Mouse (Mus musculus) gastrocnemius, adult 18-20 months (tissue): ENCODE data around the gene Isg20. TPM values are rescaled to one million over a fixed set of nuclear protein-coding genes. Genes with fewer than 3 reads are reported as not detected.

ENCODE experiments used
- DNase-seq: peaks from one replicate; pipeline ENCODE4 v3.0.0; 2021; ENCODE audit warnings: low spot score
- microRNA-seq: library from miRNA; unstranded; fragments of <30 nt; microRNA quantifications from one replicate; pipeline ENCODE4 v1.2.0, GENCODE M21; 2021
- total RNA-seq, 2 experiments: library from RNA; stranded (reverse); gene quantifications; 2 replicates each; pipeline ENCODE4 v1.2.3; 2021

Isg20 gene
- total RNA-seq, 2 experiments from 2014 or later: 1.3 to 1.9 TPM

DNA sequence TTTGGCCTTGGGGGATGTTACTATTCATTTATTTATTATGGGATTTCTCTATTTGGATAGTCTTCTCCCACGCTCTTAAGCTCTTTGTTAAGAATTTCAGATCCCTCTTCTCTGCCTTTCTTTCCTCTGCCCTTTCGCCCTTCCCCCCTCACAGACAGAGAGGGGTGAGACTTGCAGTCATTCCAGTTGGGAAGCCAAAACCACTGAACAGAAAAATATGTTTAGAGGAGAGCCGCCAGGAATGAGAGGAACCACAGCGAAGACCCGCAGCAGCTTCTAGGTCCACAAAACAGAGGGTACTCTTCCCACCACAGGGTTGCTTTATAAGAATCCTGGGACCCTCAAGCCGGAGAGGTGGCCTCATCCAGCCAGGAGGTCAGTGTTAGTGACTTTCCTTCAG lies 41.4 kb downstream of the Isg20 start:
- DNase-seq: no peak

DNA sequence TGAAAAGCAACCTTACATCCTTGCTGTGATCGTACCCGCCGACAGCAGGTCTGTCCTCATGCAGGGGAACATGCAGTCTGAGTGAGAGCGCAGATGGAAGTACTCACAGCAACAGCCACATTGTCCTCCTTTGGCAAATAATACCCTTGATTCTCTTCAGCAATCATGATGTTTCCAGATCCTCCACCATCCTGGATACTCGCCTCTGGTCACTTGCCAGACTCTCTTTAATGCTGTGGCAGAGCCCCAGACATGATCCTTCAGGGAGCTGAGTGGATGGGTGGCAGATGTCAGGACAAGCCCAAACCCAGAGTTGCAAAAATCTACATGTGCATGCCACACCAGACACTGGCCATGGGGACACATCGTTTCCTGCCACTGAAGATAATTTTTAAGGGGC lies 41.9 kb downstream of the Isg20 start:
- DNase-seq: no peak

DNA sequence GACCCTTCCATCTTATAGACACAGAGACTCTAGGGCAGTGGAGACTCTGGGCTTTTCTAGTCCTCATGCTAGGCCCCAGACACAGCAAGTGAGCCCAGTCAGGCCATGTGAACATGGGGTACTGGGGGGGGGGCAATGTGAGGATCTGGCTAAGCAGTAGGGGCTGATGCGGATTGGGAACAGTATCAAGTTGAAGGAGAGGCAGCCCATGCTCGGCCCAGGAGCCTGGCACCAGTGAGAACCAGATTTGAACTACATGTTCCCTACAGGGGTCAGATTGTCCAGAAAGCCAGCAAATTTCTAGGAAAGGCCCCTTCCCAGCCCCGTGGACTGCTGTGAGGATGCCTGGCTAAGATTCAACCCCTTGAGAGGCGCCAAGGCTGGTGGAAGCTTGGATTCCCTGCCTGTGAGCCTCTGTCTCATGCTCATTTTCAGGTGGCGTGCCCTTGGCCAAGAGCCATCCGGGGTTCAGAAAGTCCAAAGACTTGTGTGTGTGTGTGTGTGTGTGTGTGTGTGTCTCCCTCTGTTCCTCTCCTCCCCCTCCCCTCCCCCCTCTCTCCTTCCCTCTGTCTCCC lies 45.4 kb downstream of the Isg20 start:
- no peak for DNase-seq

DNA sequence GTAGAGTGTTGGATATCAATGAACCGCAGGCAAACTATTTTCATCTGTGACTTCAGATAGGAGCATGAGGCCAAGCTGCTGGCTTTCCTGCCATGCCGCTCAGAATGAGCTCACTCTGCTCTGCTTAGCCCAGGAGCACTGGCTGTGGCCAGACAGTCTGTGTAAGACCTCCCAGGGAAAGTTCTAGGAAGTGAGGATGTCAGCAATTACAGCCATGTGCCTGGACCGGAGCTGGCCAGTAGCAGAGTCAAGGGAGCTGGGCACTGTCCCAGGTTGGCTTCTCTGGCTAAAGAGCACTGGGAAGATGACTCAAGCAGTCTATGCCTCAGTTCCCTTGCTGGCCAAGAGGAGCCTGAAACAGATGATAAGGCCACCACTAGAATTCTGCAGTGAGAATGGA lies 50.7 kb downstream of the Isg20 start:
- no peak for DNase-seq

Small RNA genes lying within 50 kb of the gene (microRNA-seq; reads per million reads assigned to microRNA genes)
- not detected for gene Mir7-2

Other genes starting within 250 kb of the Isg20 start
- 1 to 10 TPM in 1 of 2 experiments, under 1 TPM in 1; 1.00 to 1.2 TPM for gene Ntrk3, start 175.4 kb upstream of the Isg20 start, total RNA-seq
- gene Mrps11, start 130.3 kb upstream of the Isg20 start, total RNA-seq: 10 to 100 TPM; 29.8 to 30.5 TPM
- 10 to 100 TPM; 28.2 to 31.5 TPM for gene Mrpl46, start 129.9 kb upstream of the Isg20 start, total RNA-seq
- 10 to 100 TPM; 21.9 to 22.3 TPM for gene Det1, start 66.2 kb upstream of the Isg20 start, total RNA-seq
- 10 to 100 TPM; 51.1 to 52.9 TPM for gene Aen, start 17.6 kb upstream of the Isg20 start, total RNA-seq
- under 1 TPM in 1 of 2 experiments, not detected in 1; 0.05 TPM for gene Acan, start 140.1 kb downstream of the Isg20 start, total RNA-seq
- under 1 TPM; 0.45 to 0.48 TPM for gene Hapln3, start 217.6 kb downstream of the Isg20 start, total RNA-seq
- gene Mfge8, start 235.6 kb downstream of the Isg20 start, total RNA-seq: 10 to 100 TPM; 36.8 to 51.1 TPM